Mouse (Mus musculus) central nervous system, embryonic 11.5 days (tissue): ENCODE results near the gene Pelo. TPM values are rescaled to one million over a fixed set of nuclear protein-coding genes. Genes with fewer than 3 reads are reported as not detected.

Experiments
- polyA plus RNA-seq: library from polyadenylated mRNA; depleted of rRNA; stranded (reverse); fragments of >200 nt; gene quantifications from 2 replicates; pipeline ENCODE4 v1.2.3, GENCODE M21; 2012; rRNA removed

The Pelo gene
- polyA plus RNA-seq = 29.9 and 30.0 TPM in 2 replicates

DNA sequence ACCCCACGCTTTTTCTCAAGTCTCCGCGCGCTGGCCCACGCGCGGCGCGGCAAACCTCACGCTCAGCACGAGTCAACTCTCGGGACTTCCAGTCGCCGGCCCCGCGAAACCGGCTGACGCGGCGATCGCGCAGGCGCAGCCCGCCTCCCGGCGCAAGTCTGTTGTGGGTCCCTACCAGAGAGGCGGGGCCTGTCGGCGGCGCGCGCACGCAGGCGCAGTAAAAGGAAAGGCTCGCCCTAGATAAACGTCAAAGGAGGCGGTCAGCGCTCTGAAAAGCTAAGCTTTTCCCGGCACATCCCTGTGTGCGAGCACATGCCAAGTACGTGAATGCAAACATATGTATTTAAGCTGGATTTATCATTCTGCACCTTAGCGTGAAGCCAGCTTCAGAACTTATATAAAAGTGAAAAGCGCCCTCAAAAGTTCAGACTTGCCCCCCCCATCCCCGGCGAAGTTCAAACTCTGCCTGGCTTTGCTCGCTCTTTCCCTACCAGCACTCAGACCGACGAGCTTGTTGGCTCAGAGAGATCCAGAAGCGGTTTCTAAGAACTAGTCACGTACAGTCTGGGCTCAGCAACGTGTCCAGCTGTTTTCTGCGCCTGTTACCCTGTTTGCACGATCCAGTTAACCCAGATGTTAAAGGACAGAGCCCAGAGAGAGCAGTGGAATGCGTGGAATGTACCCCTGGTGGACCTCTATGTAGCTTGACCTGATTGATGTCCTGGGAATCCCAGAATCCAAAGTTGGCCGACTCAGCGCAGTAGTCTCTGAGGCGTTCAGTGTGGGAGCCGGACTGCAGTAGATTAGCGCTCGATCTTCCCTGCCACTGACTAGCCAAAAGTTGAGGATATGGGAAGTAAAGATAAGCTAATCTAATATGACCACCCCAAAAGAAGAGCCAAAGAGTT is at the start of gene Pelo:
Gene Pelo (minus strand): TSS at position 118 of the 908 bp plus-strand sequence.

DNA sequence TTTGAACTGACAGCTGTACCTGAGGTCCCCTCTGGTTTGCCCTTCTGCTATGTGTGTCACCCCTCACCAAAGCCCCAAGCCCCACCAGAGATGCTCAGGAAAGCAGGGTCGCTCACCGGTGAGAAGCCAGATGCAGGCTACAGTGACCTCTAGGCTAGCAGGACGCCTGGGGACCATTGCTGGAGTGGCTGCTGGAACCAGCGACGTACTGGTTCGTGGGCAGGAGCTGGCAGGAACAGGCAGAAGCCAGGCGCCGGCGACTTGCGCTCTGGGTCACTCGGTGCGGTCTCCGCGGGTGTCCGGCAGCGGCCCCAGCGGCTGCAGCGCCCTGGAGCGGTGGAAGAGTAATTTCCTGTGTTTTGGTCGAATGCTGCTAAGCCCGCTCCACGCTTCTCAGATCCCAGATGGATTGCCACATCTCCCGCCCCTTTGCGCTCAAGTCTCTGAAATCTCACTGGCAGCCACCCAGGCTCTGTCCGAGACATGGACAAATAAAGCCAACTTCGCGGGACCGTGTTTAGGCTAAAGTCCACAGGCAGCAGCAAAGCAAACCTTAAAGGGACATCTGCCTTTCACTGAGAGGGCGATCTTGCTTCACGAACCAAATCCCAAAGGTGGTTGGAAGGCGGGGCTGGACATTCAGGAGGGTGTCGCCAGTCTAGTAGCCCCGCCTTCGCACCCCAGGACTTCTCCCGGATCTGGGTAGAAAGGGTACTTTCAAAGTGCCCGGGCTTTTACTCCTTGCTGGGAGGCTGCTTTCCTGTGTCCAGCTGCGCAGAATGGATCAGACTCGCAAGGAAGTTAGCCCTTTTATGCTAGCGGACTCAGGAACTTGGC is 11.6 kb upstream of the Pelo start, which contains the start of the genes Gm49395 and Itga1:
Gene Gm49395 (minus strand): TSS at position 567 of the 837 bp plus-strand sequence.
Gene Itga1 (minus strand): TSS at position 610 of the 837 bp plus-strand sequence.

Other genes starting within 250 kb of the Pelo start
- gene Itga2, start 158.1 kb downstream of the Pelo start, polyA plus RNA-seq = 0.80 and 1.7 TPM in 2 replicates
- 0.57 and 1.1 TPM in 2 replicates for gene Gm49395, start 11.7 kb upstream of the Pelo start, polyA plus RNA-seq
- 2.1 and 2.6 TPM in 2 replicates for gene Itga1, start 11.8 kb upstream of the Pelo start, polyA plus RNA-seq